Mouse (Mus musculus) kidney, adult 10 weeks (tissue): ENCODE results near the gene Vmn1r158. TPM values are rescaled to one million over a fixed set of nuclear protein-coding genes. Genes with fewer than 3 reads are reported as not detected.

ENCODE experiments used
- polyA plus RNA-seq: library from polyadenylated mRNA; stranded (reverse); fragments of 350-450 nt; fragmentation: Illumina TruSeq; extraction: RNeasy Lipid Tissue Mini Kit (QIAGEN cat#74804); gene quantifications from one replicate; pipeline ENCODE4 v1.2.3, GENCODE M21; 2014; ENCODE audit warnings: low read depth, low replicate concordance

Gene Vmn1r158
- not detected for polyA plus RNA-seq

GRCm38 (mm10) chr7:22790682-22791081 is at the start of gene Vmn1r158:
Gene Vmn1r158, minus strand, starts transcription at chr7:22790782.

GRCm38 (mm10) chr7:22761397-22761796 is 29.2 kb downstream of the Vmn1r158 start, which contains the start of gene Vmn1r157:
Gene Vmn1r157, plus strand, starts transcription at chr7:22761697.

Other genes with a start within 250 kb of the Vmn1r158 start
- not detected for gene Gm4201, start 225.4 kb downstream of the Vmn1r158 start, polyA plus RNA-seq
- gene Gm4565, start 202.7 kb downstream of the Vmn1r158 start, polyA plus RNA-seq, result not detected
- gene Vmn1r155, start 132.8 kb downstream of the Vmn1r158 start, polyA plus RNA-seq, result not detected
- not detected for gene Gm8693, start 98.5 kb downstream of the Vmn1r158 start, polyA plus RNA-seq
- gene Gm4567, start 71.1 kb downstream of the Vmn1r158 start, polyA plus RNA-seq, result not detected
- not detected for gene Vmn1r157, start 29.1 kb downstream of the Vmn1r158 start, polyA plus RNA-seq
- gene Vmn1r159, start 52.8 kb upstream of the Vmn1r158 start, polyA plus RNA-seq, result not detected
- gene Vmn1r160, start 80.4 kb upstream of the Vmn1r158 start, polyA plus RNA-seq, result not detected
- not detected for gene Gm4214, start 193.9 kb upstream of the Vmn1r158 start, polyA plus RNA-seq
- not detected for gene Gm4216, start 229.1 kb upstream of the Vmn1r158 start, polyA plus RNA-seq